Mouse (Mus musculus): ENCODE measurements around the gene Olfr1241.

Gene Olfr1241

DNA sequence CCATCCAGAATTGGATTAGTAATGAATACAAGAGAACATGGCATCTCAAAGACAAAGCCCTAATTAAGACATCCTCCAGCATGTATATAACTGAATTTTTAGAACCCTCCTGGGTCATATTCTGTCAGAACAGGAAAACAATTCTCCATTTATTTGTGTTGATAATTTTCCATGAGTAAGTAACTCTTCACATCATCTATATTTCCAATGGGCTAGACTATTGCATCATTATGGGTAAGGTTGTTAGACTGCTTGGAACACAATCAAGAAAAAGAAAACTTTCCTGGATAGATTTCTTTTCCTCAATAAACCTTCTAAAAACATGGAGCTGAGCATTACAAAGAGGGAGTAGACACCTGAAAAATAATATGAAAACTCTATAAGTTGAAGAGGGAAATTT, at the start of gene Olfr1241:
Olfr1241 (minus strand) TSS at position 101 of the 400 bp plus-strand sequence.
- DNase-seq (ENCODE audit: low spot score in 2 of 2) = no peak

GRCm38 (mm10) chr2:89531387-89531786, 44.5 kb upstream of the Olfr1241 start, which contains the start of gene Olfr1243:
TSS of gene Olfr1243 (minus strand) at chr2:89531487.
- no peak for DNase-seq (ENCODE audit: low spot score in 2 of 2)

DNA sequence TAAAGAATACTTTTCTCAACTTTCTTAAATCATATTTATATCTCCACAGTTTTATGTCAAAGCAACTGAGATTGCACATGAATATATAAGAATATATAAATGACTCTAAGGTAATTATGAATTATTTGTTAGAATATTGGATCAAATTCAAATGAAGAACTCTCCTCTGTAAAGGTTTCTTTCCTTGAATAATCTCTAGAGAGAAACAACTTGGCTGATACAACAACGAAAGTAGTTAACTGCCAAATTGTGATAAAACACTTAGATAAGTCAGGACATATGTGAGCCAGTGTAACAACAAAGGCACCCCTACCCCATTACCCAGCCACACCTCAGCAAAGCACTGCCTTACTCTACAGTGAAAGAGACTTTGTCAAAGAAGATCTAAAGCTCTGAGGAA, 11.3 kb upstream of the Olfr1241 start, which contains the start of gene Olfr1242:
Olfr1242 (minus strand) TSS at position 101 of the 400 bp plus-strand sequence.
- DNase-seq (ENCODE audit: low spot score in 2 of 2) = no peak

- DNase-seq (ENCODE audit: low spot score in 2 of 2) = no peak
Measured at GRCm38 (mm10) chr2:89442900-89443299, 44.0 kb downstream of the Olfr1241 start, which contains the start of gene Olfr1240. TSS of gene Olfr1240 (minus strand) at chr2:89443000.
